Mouse (Mus musculus): Measurements from ENCODE around the gene Gnas.

Gnas gene

GRCm38 (mm10) chr2:174294457-174294856 lies 10.3 kb downstream of the Gnas start:
- in situ Hi-C loops (cut with MboI, MseI), result no loop called here

- in situ Hi-C loops (cut with MboI, MseI), result no loop called here
Observed at GRCm38 (mm10) chr2:174295175-174295899, 11.2 kb downstream of the Gnas start.

- in situ Hi-C loops (cut with MboI, MseI), result no loop called here
Observed at GRCm38 (mm10) chr2:174295900-174296465, 11.9 kb downstream of the Gnas start.

GRCm38 (mm10) chr2:174297086-174297571 lies 13.0 kb downstream of the Gnas start:
- in situ Hi-C loops (cut with MboI, MseI), result no loop called here

DNA sequence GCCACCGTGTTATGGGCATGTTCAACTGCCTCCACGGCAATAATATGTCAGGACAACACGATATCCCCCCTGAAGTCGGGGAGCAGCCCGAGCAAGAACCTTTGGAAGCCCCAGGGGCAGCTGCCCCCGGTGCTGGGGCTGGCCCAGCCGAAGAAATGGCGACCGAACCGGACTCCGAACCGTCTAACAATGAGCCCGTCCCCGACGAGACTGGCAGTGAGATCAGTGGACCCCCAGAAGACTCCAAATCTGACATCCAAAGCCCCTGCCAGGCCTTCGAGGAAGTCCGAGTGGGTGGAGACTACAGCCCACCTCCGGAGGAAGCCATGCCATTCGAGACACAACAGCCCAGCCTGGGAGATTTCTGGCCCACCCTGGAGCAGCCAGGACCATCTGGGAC lies 13.7 kb downstream of the Gnas start:
- in situ Hi-C loops (cut with MboI, MseI), result no loop called here

DNA sequence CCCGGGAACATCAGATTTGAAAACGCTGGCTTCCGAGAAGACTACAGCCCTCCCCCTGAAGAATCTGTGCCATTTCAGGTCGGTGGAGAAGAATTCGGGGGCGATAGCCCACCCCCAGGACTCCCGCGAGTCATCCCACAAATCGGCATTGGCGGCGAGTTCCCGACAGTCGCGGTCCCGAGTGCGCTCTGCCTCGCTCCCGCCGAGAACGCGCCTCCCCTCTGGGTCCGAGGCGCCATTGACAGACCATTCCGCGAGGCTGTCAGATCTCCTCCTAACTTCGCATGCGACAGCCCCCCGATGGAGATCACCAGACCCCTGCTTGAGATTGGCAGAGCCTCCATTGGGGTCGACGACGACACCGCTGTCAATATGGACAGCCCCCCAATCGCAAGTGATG lies 14.4 kb downstream of the Gnas start:
- in situ Hi-C loops (cut with MboI, MseI), result no loop called here

DNA sequence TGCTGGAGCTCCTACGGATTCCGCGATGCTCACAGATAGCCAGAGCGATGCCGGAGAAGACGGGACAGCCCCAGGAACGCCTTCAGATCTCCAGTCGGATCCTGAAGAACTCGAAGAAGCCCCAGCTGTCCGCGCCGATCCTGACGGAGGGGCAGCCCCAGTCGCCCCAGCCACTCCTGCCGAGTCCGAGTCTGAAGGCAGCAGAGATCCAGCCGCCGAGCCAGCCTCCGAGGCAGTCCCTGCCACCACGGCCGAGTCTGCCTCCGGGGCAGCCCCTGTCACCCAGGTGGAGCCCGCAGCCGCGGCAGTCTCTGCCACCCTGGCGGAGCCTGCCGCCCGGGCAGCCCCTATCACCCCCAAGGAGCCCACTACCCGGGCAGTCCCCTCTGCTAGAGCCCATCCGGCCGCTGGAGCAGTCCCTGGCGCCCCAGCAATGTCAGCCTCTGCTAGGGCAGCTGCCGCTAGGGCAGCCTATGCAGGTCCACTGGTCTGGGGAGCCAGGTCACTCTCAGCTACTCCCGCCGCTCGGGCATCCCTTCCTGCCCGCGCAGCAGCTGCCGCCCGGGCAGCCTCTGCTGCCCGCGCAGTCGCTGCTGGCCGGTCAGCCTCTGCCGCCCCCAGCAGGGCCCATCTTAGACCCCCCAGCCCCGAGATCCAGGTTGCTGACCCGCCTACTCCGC lies 15.1 kb downstream of the Gnas start:
- in situ Hi-C loops (cut with MboI, MseI), result no loop called here

DNA sequence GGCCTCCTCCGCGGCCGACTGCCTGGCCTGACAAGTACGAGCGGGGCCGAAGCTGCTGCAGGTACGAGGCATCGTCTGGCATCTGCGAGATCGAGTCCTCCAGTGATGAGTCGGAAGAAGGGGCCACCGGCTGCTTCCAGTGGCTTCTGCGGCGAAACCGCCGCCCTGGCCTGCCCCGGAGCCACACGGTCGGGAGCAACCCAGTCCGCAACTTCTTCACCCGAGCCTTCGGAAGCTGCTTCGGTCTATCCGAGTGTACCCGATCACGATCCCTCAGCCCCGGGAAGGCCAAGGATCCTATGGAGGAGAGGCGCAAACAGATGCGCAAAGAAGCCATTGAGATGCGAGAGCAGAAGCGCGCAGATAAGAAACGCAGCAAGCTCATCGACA lies 15.6 kb downstream of the Gnas start:
- in situ Hi-C loops (cut with MboI, MseI), result no loop called here

- in situ Hi-C loops (cut with MboI, MseI), result no loop called here
Observed at GRCm38 (mm10) chr2:174300186-174300585, 16.1 kb downstream of the Gnas start.

GRCm38 (mm10) chr2:174300666-174301065 lies 16.5 kb downstream of the Gnas start:
- in situ Hi-C loops (cut with MboI, MseI), result no loop called here

DNA sequence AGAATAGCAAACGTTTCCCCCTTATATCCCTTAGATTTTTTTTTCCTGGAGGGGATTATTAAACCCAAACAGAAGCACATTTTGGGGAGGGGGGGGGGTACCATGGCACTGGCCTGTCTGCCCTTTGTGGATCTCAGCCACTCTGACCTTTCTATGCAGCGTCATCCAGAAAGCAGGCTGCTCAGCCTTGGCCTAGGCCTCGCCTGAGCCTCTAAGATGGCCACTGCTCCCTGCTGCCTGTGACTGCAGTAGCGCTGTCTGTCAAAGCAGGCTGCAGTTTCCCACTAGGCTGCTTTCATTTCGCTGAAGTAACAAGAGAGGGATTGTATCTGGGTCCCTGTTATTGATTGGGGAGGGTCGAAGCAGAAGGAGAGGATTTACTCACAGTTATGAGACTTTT lies 18.4 kb downstream of the Gnas start:
- in situ Hi-C loops (cut with MboI, MseI), result no loop called here

GRCm38 (mm10) chr2:174305646-174306045 lies 21.5 kb downstream of the Gnas start:
- in situ Hi-C loops (cut with MboI, MseI), result no loop called here

DNA sequence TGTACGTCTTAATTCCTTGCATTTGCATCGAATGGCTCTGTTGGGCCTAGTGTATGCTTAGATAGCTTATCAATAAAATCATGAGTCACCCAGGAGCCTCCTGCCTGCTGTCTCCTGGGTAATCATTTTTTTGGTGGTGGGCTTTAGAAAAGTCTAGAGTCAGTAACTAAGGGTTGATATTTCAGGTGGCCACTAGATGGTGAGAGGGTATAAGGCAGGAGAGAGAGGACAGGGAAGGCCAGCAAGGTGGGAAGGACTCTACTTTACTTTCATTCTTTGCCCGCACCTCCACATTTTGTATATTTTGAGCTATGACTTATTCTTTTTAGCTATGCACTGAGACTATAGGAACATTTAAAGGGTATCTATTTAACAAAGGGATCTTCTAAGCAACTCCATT lies 23.8 kb downstream of the Gnas start:
- in situ Hi-C loops (cut with MboI, MseI), result no loop called here

- in situ Hi-C loops (cut with MboI, MseI), result loop anchor here (5.0 to 10.0 kb wide), 2 partner anchors 234 to 551 kb away; no protein-coding TSS in a partner anchor
Observed at GRCm38 (mm10) chr2:174310913-174311514, 26.9 kb downstream of the Gnas start.

GRCm38 (mm10) chr2:174311613-174312012 lies 27.5 kb downstream of the Gnas start:
- in situ Hi-C loops (cut with MboI, MseI), result loop anchor here (5.0 to 10.0 kb wide), 2 partner anchors 233 to 551 kb away; no protein-coding TSS in a partner anchor

- in situ Hi-C loops (cut with MboI, MseI), result loop anchor here (5.0 to 10.0 kb wide), 2 partner anchors 233 to 550 kb away; no protein-coding TSS in a partner anchor
Observed at GRCm38 (mm10) chr2:174312118-174312647, 28.1 kb downstream of the Gnas start.

GRCm38 (mm10) chr2:174312661-174313060 lies 28.5 kb downstream of the Gnas start:
- in situ Hi-C loops (cut with MboI, MseI), result loop anchor here (5.0 to 10.0 kb wide), 2 partner anchors 232 to 550 kb away; no protein-coding TSS in a partner anchor

DNA sequence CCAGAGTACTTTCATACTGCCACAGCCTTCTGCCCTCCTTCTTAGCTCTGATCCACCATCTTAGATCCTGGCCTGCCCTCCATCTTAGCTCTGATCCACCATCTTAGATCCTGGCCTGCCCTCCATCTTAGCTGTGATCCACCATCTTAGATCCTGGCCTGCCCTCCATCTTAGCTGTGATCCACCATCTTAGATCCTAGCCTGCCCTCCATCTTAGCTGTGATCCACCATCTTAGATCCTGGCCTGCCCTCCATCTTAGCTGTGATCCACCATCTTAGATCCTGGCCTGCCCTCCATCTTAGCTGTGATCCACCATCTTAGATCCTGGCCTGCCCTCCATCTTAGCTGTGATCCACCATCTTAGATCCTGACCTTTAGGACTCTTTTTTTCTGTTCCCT lies 31.3 kb downstream of the Gnas start:
- in situ Hi-C loops (cut with MboI, MseI), result loop anchor here (5.0 to 10.0 kb wide), 2 partner anchors 229 to 347 kb away; no protein-coding TSS in a partner anchor

DNA sequence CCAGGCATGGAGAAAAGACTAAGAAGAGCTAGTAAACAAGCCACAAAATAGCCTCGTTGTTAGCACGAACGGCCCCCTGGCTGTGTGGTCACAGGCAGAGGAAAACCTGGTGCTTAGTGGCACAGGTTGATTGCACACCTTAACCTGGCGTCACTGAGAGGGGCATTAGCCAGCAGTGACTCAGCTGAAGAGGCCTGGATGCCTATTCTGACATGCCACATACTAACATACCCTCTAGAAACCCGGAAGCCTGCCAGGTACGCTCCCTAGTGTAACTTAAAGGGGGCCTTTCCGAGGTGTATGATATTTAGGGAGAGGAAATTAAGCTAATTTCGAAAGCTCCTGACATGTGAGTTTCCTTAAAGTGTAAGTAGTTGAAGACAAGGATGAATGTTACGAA lies 32.5 kb downstream of the Gnas start:
- in situ Hi-C loops (cut with MboI, MseI), result loop anchor here (5.0 to 10.0 kb wide), 2 partner anchors 228 to 346 kb away; no protein-coding TSS in a partner anchor

GRCm38 (mm10) chr2:174325989-174326388 lies 41.9 kb downstream of the Gnas start:
- in situ Hi-C loops (cut with MboI, MseI), result loop anchor here (5.0 to 10.0 kb wide), 3 partner anchors 109 to 1304 kb away; partner anchors contain the start of genes Ctsz, Prelid3b and Rbm38

DNA sequence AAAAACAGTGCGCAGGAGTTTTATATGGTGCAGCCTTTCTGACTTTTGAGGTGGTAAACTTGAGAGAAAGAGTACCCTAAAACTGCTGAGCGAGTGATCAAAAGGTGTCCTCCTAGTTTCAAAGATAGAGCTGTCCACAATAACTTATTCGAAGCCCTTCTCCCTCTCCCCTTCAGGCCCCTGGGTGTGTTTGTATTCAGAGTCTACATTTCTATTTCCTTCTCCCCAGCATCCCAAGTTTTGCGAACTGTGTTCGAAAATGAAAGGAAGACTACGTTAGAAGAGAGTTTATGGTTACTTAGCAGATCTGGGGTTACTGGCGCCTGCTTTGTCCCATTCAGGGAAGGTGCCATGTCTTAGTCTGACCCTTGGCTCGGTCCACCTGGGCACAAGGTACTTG lies 42.4 kb downstream of the Gnas start:
- in situ Hi-C loops (cut with MboI, MseI), result loop anchor here (5.0 to 10.0 kb wide), 3 partner anchors 108 to 1304 kb away; partner anchors contain the start of genes Ctsz, Prelid3b and Rbm38

Measured in regulatory T cell (primary cell).